Mouse (Mus musculus) adrenal gland, postnatal 10 days (tissue): ENCODE measurements around the gene Gck. TPM values are rescaled to one million over a fixed set of nuclear protein-coding genes. Genes with fewer than 3 reads are reported as not detected.
"Not testable (repeated sequence)": the region's sequence is repeated elsewhere in the genome, so short reads cannot be mapped to it uniquely, and the experiment has no call there.

Experiments used
- DNase-seq: peaks from one replicate; pipeline ENCODE4 v3.0.0; 2021; ENCODE audit warnings: mixed read lengths
- total RNA-seq, 2 experiments: library from RNA; stranded (reverse); gene quantifications; 2 replicates each; pipeline ENCODE4 v1.2.3; 2021

Gck gene
- total RNA-seq, 2 experiments from 2014 or later = 2.9 to 3.0 TPM

DNA sequence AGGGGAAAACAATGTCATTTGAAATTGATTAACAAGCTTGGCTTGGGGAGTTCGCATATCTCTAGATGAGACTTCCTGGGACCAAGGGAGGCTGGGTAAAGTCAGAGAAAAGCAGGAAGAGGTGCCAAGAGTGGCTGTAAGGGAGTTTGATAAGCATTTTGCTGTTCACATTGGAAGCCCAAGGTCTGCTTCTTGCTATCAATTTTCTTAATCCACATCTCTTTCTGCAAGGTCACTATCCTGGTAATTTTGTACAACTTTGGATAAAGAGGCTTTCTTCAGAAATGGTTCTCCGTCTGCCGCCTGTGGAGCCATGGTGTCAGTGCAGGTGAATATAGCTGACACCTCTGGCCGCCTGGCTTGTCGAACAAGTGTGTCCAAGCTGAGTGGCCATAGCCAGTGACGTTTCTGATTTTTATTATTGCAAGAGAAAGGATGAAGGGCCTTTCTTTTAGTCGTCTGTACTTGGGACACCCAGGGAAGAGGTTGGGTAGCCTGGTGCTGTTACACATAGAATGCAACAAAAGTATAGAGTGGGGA is 5.2 kb upstream of the Gck start:
- DNase-seq = no peak

DNA sequence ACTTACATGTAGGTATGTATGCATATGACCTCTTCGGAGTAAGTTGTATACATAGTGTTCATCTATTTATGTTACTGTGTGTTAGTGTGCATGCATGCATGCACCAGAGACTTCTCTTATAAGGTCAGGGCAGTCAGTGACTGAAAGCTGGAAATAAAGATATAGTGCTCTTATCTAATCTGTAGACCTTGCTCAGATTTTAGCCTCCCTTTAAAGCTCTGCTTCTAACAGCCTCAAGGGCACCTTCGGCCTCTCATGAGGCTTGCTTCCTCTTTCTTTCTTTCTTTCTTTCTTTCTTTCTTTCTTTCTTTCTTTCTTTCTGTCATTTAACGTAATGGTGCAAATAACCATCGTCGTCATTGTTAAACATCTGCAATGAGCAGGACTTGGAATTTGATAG is 4.6 kb upstream of the Gck start:
- no peak for DNase-seq

DNA sequence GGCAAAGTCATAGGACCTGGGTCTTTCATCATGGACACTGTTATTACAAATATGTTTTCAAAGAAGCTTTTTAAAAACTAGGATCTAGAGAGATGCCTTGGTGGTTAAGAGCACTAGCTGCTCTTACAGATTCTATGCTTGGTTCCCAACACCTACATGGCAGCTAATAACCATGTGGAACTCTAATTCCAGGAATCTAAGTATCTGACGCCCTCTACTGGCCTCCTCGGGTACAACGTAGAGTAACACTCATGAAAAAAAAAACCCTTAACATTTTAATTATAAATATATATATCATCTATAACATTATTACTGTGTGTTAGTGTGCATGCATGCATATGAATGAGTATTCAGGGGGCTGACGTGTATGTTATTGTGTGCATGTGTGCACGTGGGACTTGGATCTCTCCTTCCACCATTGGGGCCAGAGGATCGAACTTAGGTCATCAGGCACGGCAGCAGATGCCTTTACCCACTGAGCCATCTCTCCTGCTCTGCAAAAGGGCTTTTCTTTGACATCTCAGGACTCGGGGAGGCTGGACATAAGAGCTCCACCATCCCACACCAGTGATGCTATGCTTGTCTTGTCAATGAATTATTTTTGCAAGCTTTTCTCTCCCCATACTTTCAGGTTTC is 3.4 kb upstream of the Gck start:
- DNase-seq = peak; percentile 54

DNA sequence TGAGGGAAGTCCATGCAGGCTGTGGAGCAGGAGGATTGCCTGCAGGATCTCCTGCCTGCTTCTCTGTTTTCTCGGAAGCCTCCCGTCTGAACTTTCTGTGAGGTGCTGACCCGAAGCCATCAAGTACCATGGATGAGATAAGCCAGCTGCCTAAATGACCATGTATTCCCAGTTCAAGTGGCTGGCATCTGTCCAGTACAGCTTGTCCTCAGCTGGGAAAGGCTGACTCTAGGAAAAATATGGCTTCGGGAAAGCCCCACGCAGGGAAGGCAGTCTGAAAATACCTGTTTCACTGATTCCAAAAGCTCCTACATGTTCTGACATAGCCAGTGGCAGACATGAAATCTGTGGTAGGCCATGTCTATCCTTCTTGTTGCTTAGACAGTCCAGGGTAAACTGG is 2.6 kb upstream of the Gck start:
- peak; percentile 52 for DNase-seq

DNA sequence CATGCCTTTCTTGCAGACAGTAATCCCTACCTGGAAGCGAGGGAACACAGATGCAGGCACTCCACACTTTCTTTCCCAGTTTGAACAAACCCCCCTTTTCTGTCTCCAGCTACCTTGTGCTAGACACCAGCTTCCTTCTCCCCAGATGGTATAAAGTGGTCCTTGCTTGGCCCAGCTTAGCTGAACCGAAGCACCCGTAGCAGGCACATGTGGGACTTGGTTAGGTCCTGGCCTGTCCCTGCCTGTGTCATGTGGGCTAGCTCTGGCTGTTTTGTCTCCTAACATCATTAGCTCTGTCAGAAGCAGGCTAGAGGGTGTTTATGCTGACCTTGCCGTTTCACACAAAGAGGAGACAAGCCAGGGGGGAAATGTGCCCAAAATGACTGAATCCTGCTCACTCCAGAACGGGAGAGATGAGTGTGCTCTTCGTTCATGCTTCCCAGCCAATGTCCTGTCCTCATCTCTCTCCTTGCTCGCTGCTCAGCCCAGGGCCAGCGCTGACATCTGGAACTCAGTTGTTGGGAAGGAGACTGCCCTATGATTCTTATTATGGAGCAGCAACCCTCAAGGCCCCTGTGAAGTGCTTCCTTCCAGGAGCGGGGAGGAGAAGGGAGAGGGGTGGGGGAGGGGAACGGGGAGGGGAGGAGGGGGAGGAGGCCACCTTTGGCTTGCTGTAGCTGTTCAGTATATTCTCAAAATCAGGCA is 1.2 kb downstream of the Gck start:
- no peak for DNase-seq

DNA sequence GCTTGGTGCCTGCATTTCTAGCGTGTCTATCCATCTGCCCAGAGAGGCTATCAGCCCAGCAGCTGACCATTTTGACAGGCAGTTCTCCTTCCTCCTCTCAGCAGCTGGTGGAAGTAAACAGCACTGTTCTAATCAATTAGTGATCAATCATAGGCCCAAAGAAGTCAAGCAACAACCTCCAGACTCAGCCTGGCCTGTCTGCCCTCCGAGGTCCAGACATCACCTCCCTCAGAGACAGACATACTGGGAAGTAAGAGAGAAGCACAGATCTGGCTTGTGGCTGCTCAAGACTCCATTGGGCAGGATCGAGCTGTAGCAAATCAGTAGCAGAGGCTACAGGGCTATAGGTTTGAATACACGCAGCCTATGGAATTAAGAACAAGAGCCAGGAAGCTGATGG is 2.1 kb downstream of the Gck start:
- DNase-seq = no peak

DNA sequence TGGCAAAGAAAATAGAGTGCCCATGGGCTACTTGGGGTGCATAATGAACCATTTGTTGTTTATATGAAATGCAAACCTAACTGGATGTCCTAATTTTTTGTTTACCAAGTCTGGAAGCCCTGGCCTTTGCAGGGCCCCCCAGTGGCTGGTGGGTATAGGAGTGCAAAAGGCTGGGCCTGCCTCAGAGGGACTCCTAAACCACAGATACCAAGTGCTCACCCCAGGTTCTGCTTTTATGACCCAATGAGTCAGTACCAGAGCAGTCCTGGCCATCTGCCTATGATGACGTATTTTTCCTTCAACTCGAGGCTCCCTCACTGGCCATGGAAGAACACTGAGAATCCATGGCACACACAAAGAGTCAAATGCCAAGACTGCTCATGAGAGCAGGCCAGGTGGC is 4.8 kb downstream of the Gck start:
- DNase-seq = peak; percentile 65

DNA sequence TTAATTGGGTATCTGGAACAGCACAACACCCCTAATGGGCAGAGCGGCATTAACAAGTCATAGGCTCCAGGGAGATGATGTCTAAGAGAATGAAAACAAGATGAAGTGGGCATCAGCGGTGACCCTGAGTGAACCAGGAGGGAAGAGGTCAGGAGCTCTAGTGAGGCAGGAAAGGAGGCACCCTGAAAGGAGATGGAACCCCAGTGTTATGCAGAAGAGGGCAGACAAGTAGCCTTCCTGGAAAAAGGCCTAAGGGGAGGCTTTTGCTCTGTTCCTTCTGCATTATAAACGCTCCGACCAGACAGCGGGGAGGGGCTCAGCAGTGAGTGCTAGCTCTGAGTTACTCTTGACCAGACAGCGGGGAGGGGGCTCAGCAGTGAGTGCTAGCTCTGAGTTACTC is 6.9 kb downstream of the Gck start:
- no peak for DNase-seq

DNA sequence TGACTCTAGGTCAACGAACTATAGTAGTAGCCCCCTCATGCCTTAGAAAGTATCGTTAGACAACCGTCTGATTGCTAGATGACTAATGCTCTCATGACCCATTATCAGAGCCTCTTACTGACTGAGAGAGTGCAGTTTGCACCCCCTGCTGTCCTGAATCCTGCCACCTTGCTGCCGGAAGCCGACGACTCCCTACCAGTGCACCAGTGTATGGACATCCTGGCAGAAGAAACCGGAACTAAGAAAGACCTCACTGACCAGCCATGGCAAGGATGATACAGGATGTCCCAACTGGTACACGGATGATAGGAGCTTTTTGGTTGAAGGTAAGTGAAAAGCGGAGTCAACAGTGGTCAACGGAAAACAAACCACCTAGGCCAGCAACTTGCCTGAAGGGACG is 15.3 kb downstream of the Gck start:
- not testable (repeated sequence) for DNase-seq

DNA sequence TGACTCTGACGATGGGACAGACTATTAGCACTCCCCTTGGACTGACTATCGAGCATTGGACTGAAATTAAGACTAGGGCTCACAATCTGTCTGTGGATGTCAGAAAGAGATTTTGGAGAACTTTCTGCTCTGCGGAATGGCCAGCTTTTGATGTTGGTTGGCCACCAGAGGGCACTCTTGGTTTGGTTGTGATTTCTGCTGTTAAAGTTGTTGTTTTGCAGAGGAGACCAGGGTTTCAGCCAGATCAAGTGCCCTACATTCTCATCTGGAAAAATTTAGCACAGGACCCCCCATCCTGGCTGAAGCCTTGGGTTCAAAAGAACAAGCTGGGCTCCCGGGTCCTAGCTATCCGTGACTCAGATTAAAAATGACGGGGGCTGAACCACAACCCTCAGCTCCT is 17.9 kb downstream of the Gck start:
- DNase-seq = peak; percentile 53

DNA sequence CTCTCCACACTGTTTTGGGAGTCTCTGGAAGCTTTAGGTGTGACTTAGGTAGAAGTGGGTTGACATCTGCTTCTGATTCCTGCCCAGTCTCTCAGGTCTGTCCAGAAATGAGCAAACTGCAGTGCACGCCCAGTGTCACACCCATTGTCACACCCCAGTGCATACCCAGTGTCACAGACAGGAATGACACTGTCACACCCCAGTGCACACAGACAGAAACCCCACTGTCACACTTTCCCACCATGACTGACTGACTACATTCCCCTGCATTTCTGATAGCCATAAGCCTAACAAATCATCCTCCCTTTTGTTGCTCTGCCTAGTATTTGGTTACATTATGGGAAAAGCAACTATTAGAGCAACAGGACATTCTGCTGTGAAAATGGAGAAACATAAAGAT is 19.3 kb downstream of the Gck start:
- no peak for DNase-seq

DNA sequence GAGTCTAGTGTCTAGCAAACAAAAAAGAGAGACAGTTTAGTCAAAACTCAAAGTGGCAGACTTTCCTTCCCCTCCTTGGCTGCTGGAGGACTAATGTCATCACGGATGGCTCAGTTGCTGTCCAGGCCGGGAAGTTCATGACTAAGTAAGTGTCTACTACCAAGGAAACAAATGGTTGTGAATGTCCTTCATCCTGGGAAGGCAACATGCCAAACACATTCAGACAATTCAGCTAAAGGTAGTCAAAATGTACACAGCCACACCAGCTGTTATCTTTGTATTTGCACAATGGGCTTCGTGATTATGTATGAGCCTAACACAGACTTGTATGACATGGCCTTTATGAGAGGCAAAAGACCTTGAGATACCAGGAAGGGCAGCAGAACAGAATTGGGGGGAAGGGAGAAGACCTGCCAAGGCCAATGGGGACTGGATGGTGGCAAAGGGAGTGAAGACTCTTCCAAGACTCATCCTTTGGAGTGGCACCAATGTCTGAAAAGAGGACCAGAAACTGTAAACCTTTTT is 23.1 kb downstream of the Gck start:
- DNase-seq = peak; percentile 36

DNA sequence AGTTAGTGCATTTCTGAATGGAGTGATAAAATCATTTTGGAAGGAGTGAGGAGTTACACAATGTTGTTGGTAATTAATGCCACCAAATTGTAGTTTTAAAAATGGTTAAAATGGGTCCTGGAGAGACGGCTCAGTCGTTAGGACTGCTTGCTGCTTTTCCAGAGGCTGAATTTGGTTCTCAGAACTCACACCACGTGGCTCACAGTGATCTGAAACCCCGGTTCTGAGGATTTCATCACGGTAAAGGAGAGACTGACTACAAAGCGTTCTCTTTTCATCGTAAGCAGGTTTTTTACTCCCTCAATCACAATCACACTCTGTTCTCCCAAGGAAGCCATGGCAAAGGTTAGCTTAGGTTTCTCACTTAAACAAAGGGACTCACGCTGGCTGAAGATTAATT is 25.2 kb downstream of the Gck start:
- DNase-seq = no peak

DNA sequence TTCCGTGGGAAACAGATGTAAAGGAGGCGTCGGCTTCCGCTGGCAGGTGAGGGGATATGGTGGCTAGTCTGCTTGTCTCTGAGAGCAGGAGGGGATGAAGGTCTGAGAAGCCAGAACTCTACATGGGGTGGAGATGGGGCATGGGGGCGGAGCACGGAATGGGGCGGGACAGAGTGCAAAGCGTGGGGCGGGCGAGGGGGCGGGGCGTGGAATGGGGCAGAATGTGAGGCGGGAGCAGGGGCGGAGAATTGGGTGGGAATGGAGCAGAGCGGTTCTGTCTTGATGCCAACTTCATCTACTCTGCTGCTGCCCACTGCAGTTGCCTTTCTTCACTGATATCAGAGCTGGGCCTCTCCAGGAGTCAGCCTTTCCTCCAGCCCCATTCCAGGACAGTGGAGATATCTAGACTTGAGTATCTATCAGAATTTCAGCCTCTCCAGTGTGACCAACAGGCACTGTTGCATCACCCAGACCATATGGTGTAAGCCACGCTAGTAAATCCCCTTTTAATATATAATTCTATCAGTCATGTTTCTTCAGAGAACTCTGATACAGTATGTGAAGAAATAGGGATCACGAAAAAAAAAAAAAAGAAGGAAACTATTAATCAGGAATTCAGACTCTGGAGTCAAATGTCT is 29.4 kb downstream of the Gck start:
- no peak for DNase-seq

DNA sequence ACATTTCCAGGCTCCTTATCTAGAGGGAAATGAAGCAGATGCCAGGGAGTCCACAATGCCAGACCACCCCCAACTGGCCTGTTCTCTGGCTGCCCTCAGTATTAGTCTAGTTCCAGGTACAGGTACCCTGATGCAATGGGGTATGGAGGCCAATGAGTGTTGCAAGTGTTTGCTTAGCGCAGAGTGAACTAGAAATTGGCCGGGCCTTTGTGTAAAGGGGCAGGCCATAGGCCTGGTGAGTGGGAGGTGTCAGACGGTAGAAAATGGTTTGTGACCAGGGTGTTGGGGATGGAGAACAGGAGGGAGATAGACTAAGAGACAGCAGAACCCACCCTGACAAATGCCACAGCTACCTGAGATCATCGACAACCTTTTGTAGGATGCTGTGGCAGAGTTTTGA is 30.3 kb downstream of the Gck start:
- no peak for DNase-seq

DNA sequence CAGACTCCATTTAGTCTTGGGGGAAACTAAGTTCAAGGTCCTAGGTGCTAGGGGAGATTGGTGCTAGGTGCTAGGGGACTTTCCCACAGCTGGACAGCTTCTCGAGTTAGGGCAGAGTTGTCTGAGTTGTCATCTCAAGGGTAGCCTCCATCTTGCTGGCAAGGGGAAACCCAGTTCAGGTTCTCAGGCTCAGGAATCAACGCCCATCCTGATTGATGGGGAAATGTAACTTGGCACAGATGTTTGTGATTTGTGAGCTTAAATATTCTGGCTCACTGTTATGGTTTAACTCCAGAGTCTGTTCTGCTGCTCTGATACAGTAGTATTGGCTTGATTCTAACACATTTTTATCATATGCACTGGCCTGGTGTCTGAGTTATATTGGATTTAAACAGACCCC is 31.8 kb downstream of the Gck start:
- no peak for DNase-seq

DNA sequence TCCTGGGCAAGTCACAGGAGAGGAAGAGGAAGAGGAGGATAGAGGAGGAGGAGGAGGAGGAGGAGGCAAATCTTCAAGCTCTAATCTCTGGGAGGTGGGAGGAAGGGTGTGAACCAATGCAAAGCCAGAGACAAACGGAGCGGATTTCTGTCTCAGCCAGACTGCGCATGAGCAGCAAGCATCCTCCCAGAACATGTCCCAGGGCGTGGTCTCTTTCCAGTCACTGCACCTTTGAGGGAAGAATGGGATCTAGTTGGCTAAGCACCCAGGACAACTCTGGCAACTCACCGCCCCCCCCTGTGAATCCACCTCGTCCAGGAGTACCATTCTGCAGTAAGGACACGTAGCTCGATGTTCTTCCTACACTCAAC is 33.7 kb downstream of the Gck start:
- no peak for DNase-seq

DNA sequence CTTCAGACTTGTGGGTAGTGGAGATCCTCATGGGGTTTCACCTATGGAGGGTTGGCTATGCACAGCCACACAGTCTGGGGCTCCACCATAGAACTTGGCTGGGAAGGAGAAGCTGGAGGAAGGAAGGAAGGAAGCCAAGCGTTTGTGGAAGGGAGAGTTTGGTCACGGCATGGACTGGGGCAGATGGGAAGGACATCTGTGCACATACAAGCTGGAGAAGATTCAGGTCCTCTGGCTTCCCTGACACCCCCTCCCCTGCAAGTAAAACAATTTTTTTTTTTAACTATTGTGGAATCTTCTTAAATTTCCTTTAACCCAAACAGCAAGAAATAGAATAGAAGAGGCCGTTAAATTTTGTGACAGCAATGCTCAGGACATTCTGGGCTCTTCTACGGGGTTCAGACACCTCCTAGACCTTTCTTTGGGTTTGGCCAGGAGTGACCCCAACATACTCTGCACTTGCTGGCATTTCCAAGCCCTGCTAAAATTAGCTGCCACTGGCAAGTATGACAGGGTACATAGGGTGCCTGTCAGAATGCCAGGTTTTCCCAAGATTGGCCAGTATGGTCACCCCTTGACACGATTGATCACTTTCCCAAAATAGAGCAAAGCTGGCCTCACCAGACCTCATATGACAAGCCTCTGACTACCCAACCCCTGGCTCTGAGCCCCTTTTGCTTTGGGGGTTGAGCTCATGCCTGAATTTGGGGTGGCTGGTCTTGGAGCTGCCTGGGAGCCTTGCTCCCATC is 34.3 kb downstream of the Gck start:
- no peak for DNase-seq

DNA sequence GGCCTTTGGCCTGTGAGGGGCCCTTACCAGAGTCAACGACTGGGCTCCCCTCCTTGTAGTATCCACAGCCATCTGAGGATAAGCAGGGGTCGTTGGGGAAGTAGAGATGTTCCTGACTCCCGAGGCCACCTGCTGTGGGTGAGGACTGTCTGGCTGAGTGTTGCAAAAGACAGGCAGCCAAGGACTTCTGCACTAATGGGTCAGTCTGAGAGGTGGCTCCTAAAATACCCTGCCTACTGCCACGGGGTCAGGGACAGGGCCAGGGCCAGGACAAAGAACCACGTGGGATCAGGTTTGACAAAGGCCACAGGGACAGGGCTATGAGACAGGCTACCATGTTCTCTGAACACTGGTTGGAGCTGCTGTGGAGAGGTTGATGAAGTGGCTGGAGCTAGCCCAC is 34.9 kb downstream of the Gck start:
- DNase-seq = no peak

DNA sequence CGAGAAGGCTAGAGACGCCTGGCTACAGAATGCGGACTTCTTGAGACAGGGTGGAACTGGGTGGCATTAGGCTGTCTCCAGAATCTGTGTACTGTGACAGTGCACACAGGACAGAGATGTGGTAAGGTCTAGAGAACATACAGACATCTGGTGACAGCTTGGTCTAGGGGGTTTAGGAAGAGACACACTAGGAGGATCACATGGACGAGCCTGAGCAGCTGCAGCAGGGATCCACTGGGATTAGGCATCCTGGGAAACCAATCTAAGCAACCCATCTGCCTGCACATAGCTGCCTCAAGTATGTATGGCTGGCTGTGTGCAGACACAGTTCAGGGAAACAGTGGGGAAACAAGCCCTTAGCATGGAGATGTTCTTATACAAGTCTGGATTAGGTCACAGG is 35.9 kb downstream of the Gck start:
- DNase-seq = no peak

DNA sequence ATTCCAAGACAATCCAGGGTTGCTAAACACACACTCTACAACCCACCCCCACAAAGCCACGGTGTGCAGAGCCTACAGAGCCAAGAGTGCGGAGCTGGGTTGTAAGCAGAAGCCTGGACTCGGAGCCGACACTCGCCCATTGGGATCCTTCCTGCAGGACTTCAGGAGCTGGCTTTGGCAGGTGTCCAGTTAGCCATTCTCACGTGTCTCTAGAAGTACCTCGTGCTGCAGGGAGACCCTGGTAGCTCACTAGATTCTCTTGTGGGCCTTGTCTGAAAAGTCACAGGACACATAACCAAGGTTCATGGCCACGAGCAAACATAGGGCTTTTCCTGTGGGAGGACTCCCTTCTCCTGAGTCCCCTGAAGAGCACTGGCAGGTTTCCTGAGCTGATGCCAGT is 36.6 kb downstream of the Gck start:
- peak; percentile 35 for DNase-seq

DNA sequence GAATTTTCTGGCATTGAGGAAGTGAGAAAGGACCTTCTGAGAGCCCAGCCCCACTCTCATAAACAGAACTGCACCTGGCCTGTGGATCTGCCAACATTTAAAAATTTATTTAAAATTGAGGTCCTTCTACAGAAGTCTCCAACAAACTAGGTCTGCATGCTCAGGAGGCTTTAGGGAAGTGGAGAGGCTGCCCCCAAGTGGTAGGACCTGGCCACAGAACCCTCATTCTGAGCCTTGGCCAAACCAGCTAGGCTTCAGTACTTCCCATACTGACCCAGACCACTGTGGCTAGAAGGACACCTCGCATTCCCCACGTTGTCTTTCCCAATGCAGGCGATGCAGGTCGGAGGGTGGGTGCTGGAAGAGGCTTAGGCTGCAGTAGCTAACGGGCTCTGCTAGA is 37.2 kb downstream of the Gck start:
- peak; percentile 73 for DNase-seq

DNA sequence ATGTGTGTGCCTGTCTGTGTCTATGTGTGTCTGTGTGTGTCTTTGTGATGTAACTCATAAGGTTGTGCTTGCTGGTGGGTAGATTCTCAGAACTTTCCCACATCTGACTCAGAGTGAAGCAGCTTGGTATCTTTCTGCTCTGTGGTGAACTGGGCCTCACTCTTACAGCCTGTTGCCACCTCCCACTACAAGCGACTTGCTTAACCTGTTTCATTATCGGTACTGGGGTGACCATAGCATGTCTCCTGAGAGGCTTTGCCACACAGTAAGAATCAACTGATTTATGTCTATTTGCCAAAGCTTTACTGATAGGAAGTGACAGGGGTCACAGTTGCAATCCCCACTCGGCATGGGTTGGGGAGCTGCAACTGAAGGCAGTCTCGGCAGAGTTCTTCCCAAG is 41.2 kb downstream of the Gck start:
- DNase-seq = no peak
